ENCODE assay signal across 11 mouse cellular contexts in the genomic region with DNA sequence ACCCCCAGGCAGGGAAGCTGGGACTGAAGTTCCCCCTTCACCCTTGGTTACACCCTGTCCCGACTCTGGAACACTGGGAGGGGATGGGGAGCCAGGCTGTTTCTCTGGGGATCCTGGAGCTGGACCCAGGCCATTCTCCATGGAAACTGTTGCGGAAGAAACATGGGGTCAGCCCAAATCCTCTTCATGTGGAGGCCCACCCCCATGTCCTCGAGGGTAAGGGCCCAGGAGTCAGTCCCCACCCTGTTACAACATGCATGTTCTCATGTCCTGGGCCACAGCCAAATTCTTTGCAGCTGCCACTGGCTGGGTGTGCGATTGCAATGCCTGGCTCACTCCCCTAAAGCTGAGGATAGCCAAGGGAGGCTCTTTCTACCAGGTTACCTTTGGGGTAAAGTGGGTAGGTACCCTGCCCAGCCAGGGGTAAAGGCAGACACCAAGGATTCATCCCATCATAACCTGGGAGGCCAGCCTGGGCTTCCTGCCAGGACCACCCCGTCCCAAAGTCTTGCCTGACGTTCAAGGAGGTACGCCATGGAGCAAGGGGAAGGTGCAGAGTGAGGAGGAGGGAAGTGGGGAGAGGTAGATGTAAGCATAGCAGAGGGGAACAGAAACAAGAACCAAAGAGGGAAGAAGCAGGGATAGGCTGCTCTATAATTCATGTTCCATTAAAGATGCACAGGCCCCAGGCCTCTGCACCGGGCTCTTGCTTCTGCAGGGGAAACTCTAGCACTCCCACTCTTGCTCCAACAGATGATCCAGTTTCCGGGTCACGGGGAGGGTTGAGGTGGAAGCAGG. TPM values are rescaled to one million over a fixed set of nuclear protein-coding genes. Genes with fewer than 3 reads are reported as not detected.
A peak's percentile ranks its signal among the peaks of the same experiment; 100 is the strongest.
DNase-seq lines count a peak whose midpoint lies in the region; ATAC-seq lines count a peak whose summit lies in the region.
"Had no signal": no experiment of that assay in that cellular context is flagged by ENCODE, and none has a peak within 500 bp of the region (broad histone marks: within the 10 kb centered on the region; RNA-seq: fewer than 3 reads in every experiment).

No protein-coding gene starts in this region.

- no peak for ATAC-seq in embryonic facial prominence, embryonic 11.5 days (replicated peaks; ENCODE audit: insufficient number of reproducible peaks, low FRiP score, low TSS enrichment, low read depth)
- ATAC-seq in midbrain, embryonic 12.5 days (ENCODE audit: low FRiP score, low read depth) = no peak
- peak; percentile 42 for ATAC-seq in monocyte, adult 5-6 weeks (replicated peaks; ENCODE audit: insufficient number of reproducible peaks, low FRiP score, low TSS enrichment, poor library complexity, severe bottlenecking)
- ATAC-seq in forebrain, embryonic 13.5 days = no peak

- peaks cover 7% of the 10 kb centered on the region for H3K36me3 ChIP-seq in embryonic facial prominence, embryonic 11.5 days (replicated peaks; ENCODE audit: control insufficient read depth, insufficient read depth, low read depth, low read length)
- H3K36me3 ChIP-seq in embryonic facial prominence, embryonic 10.5 days (replicated peaks) = peaks cover 64% of the 10 kb centered on the region
- H3K36me3 ChIP-seq in midbrain, embryonic 12.5 days = peaks cover 48% of the 10 kb centered on the region
- H3K36me3 ChIP-seq in midbrain, embryonic 10.5 days = peaks cover 60% of the 10 kb centered on the region
- peaks cover 49% of the 10 kb centered on the region for H3K36me3 ChIP-seq in forebrain, embryonic 13.5 days (ENCODE audit: poor library complexity, severe bottlenecking)

- H3K4me1 ChIP-seq in embryonic facial prominence, embryonic 11.5 days (ENCODE audit: control insufficient read depth, insufficient read depth, low read length) = peaks cover 2% of the 10 kb centered on the region
- H3K4me1 ChIP-seq in embryonic facial prominence, embryonic 10.5 days = peaks cover 39% of the 10 kb centered on the region
- H3K4me1 ChIP-seq in midbrain, embryonic 12.5 days = peaks cover 22% of the 10 kb centered on the region
- H3K4me1 ChIP-seq in midbrain, embryonic 10.5 days = peaks cover 47% of the 10 kb centered on the region
- peaks cover 29% of the 10 kb centered on the region for H3K4me1 ChIP-seq in forebrain, embryonic 13.5 days

- no peak overlapping the region for H3K9ac ChIP-seq in embryonic facial prominence, embryonic 11.5 days (replicated peaks; ENCODE audit: low read length)
- H3K9ac ChIP-seq in midbrain, embryonic 12.5 days (replicated peaks) = peak overlapping the region; percentile 20; the same call in 1 of the 2 replicates
- H3K9ac ChIP-seq in forebrain, embryonic 13.5 days = no peak overlapping the region

- H3K9me3 ChIP-seq in embryonic facial prominence, embryonic 11.5 days (replicated peaks; ENCODE audit: control insufficient read depth, low read length) = no peaks in the 10 kb centered on the region
- no peaks in the 10 kb centered on the region for H3K9me3 ChIP-seq in embryonic facial prominence, embryonic 10.5 days
- H3K9me3 ChIP-seq in midbrain, embryonic 12.5 days = no peaks in the 10 kb centered on the region
- H3K9me3 ChIP-seq in midbrain, embryonic 10.5 days (replicated peaks) = no peaks in the 10 kb centered on the region
- H3K9me3 ChIP-seq in forebrain, embryonic 13.5 days (replicated peaks) = no peaks in the 10 kb centered on the region

- 85% methylated on average over 10 of the region's 10 CpGs for WGBS in embryonic facial prominence, embryonic 11.5 days
- WGBS in embryonic facial prominence, embryonic 10.5 days = 90% methylated on average over 10 of the region's 10 CpGs
- WGBS in midbrain, embryonic 12.5 days = 88% methylated on average over 10 of the region's 10 CpGs
- WGBS in midbrain, embryonic 10.5 days = 89% methylated on average over 10 of the region's 10 CpGs
- WGBS in forebrain, embryonic 13.5 days = 81% methylated on average over 10 of the region's 10 CpGs

- H3K4me3 ChIP-seq in embryonic facial prominence, embryonic 11.5 days (ENCODE audit: low read depth, low read length) = no peak overlapping the region
- H3K4me3 ChIP-seq in embryonic facial prominence, embryonic 10.5 days = no peak overlapping the region
- H3K4me3 ChIP-seq in midbrain, embryonic 12.5 days = no peak overlapping the region
- no peak overlapping the region for H3K4me3 ChIP-seq in midbrain, embryonic 10.5 days
- no peak overlapping the region for H3K4me3 ChIP-seq in forebrain, embryonic 13.5 days

- H3K4me2 ChIP-seq in embryonic facial prominence, embryonic 11.5 days (ENCODE audit: low read depth, low read length) = no peak overlapping the region
- no peak overlapping the region for H3K4me2 ChIP-seq in midbrain, embryonic 12.5 days (replicated peaks)
- H3K4me2 ChIP-seq in forebrain, embryonic 13.5 days = no peak overlapping the region

- H3K27ac ChIP-seq in embryonic facial prominence, embryonic 11.5 days (replicated peaks; ENCODE audit: low read depth, low read length) = peak overlapping the region; percentile 4; the same call in 1 of the 2 replicates
- no peak overlapping the region for H3K27ac ChIP-seq in embryonic facial prominence, embryonic 10.5 days (replicated peaks)
- H3K27ac ChIP-seq in midbrain, embryonic 12.5 days (replicated peaks) = peak overlapping the region; percentile 70; the same call in 1 of the 2 replicates
- H3K27ac ChIP-seq in midbrain, embryonic 10.5 days (replicated peaks) = no peak overlapping the region
- no peak overlapping the region for H3K27ac ChIP-seq in forebrain, embryonic 13.5 days
- H3K27ac ChIP-seq: macrophage had no signal

- DNase-seq in embryonic facial prominence, embryonic 11.5 days (ENCODE audit: low spot score) = no peak
- DNase-seq in embryonic facial prominence, embryonic 10.5 days (ENCODE audit: low spot score) = no peak
- DNase-seq in midbrain, embryonic 10.5 days (ENCODE audit: low spot score) = no peak
- peak; percentile 53 to 69 for DNase-seq in gastrocnemius, postnatal 4 days (ENCODE audit: low spot score in 2 of 2)
- DNase-seq in cerebellum, adult 9-10 months = no peak
- DNase-seq: cerebellum, adult 18-20 months had no signal

- no peaks in the 10 kb centered on the region for H3K27me3 ChIP-seq in embryonic facial prominence, embryonic 11.5 days (ENCODE audit: control insufficient read depth, insufficient read depth, low read length)
- H3K27me3 ChIP-seq in embryonic facial prominence, embryonic 10.5 days (replicated peaks; ENCODE audit: low read depth, poor library complexity, severe bottlenecking) = peaks cover 15% of the 10 kb centered on the region; the same call in 1 of the 2 replicates
- peaks cover 7% of the 10 kb centered on the region; the same call in 1 of the 2 replicates for H3K27me3 ChIP-seq in midbrain, embryonic 12.5 days
- peaks cover 12% of the 10 kb centered on the region for H3K27me3 ChIP-seq in midbrain, embryonic 10.5 days (ENCODE audit: low read depth, poor library complexity, severe bottlenecking)
- no peaks in the 10 kb centered on the region for H3K27me3 ChIP-seq in forebrain, embryonic 13.5 days

RNA-seq across cellular contexts. Expression of gene Gpr84, which starts 5.8 kb away (rescaled TPM):
- not detected in 2 replicates for polyA plus RNA-seq in embryonic facial prominence, embryonic 11.5 days (2014; fragmentation: Nextera tagmentation; extraction: Ambion mirVana)
- polyA plus RNA-seq in embryonic facial prominence, embryonic 10.5 days (2016; fragmentation: Nextera tagmentation; extraction: Ambion mirVana) = 0.16 and 0.29 TPM in 2 replicates
- 0.10 and 0.20 TPM in 2 replicates for polyA plus RNA-seq in midbrain, embryonic 12.5 days (2016; fragmentation: Nextera tagmentation; extraction: Ambion mirVana)
- polyA plus RNA-seq in midbrain, embryonic 10.5 days (2016; fragmentation: Nextera tagmentation; extraction: Ambion mirVana) = 0.32 and 0.47 TPM in 2 replicates
- total RNA-seq in gastrocnemius, postnatal 4 days (2021) = under 1 TPM; 0.16 to 0.20 TPM
- 0.53 to 1.2 TPM (median 0.87 TPM) in 3 replicates for total RNA-seq in monocyte, adult 5-6 weeks (2017)
- polyA plus RNA-seq in forebrain, embryonic 13.5 days (2015; fragmentation: Nextera tagmentation; extraction: Ambion mirVana) = 0.30 and 0.41 TPM in 2 replicates
- polyA plus RNA-seq: C2C12 had no signal

RNA-seq across cellular contexts. Expression of gene Zfp385a, which starts 23.7 kb away (rescaled TPM):
- 12.2 and 16.6 TPM in 2 replicates for polyA plus RNA-seq in embryonic facial prominence, embryonic 11.5 days (2014; fragmentation: Nextera tagmentation; extraction: Ambion mirVana)
- 22.1 and 22.7 TPM in 2 replicates for polyA plus RNA-seq in embryonic facial prominence, embryonic 10.5 days (2016; fragmentation: Nextera tagmentation; extraction: Ambion mirVana)
- polyA plus RNA-seq in midbrain, embryonic 12.5 days (2016; fragmentation: Nextera tagmentation; extraction: Ambion mirVana) = 19.6 and 20.8 TPM in 2 replicates
- polyA plus RNA-seq in midbrain, embryonic 10.5 days (2016; fragmentation: Nextera tagmentation; extraction: Ambion mirVana) = 24.3 and 25.5 TPM in 2 replicates
- 10 to 100 TPM; 62.1 to 70.0 TPM for total RNA-seq in gastrocnemius, postnatal 4 days (2021)
- 0.85 to 3.7 TPM (median 1.7 TPM) in 3 replicates for total RNA-seq in monocyte, adult 5-6 weeks (2017)
- 11.3 and 12.0 TPM in 2 replicates for polyA plus RNA-seq in forebrain, embryonic 13.5 days (2015; fragmentation: Nextera tagmentation; extraction: Ambion mirVana)

RNA-seq across cellular contexts. Expression of gene Copz1, which starts 43.7 kb away (rescaled TPM):
- 327 and 331 TPM in 2 replicates for polyA plus RNA-seq in embryonic facial prominence, embryonic 11.5 days (2014; fragmentation: Nextera tagmentation; extraction: Ambion mirVana)
- 281 and 285 TPM in 2 replicates for polyA plus RNA-seq in embryonic facial prominence, embryonic 10.5 days (2016; fragmentation: Nextera tagmentation; extraction: Ambion mirVana)
- 232 and 235 TPM in 2 replicates for polyA plus RNA-seq in midbrain, embryonic 12.5 days (2016; fragmentation: Nextera tagmentation; extraction: Ambion mirVana)
- 288 and 291 TPM in 2 replicates for polyA plus RNA-seq in midbrain, embryonic 10.5 days (2016; fragmentation: Nextera tagmentation; extraction: Ambion mirVana)
- total RNA-seq in gastrocnemius, postnatal 4 days (2021) = 10 to 100 TPM; 72.8 to 78.4 TPM
- 47.5 to 52.5 TPM (median 50.3 TPM) in 3 replicates for total RNA-seq in monocyte, adult 5-6 weeks (2017)
- 219 and 232 TPM in 2 replicates for polyA plus RNA-seq in forebrain, embryonic 13.5 days (2015; fragmentation: Nextera tagmentation; extraction: Ambion mirVana)

RNA-seq across cellular contexts. Expression of gene Itga5, which starts 50.4 kb away (rescaled TPM):
- polyA plus RNA-seq in embryonic facial prominence, embryonic 11.5 days (2014; fragmentation: Nextera tagmentation; extraction: Ambion mirVana) = 24.6 and 29.6 TPM in 2 replicates
- 29.5 and 29.7 TPM in 2 replicates for polyA plus RNA-seq in embryonic facial prominence, embryonic 10.5 days (2016; fragmentation: Nextera tagmentation; extraction: Ambion mirVana)
- polyA plus RNA-seq in midbrain, embryonic 12.5 days (2016; fragmentation: Nextera tagmentation; extraction: Ambion mirVana) = 19.0 and 21.2 TPM in 2 replicates
- polyA plus RNA-seq in midbrain, embryonic 10.5 days (2016; fragmentation: Nextera tagmentation; extraction: Ambion mirVana) = 26.1 and 26.4 TPM in 2 replicates
- total RNA-seq in gastrocnemius, postnatal 4 days (2021) = 10 to 100 TPM; 65.8 to 68.1 TPM
- total RNA-seq in monocyte, adult 5-6 weeks (2017) = 3.1 to 26.6 TPM (median 11.4 TPM) in 3 replicates
- polyA plus RNA-seq in forebrain, embryonic 13.5 days (2015; fragmentation: Nextera tagmentation; extraction: Ambion mirVana) = 7.7 and 8.0 TPM in 2 replicates

RNA-seq across cellular contexts. Expression of gene Nfe2, which starts 58.0 kb away (rescaled TPM):
- 5.4 and 8.0 TPM in 2 replicates for polyA plus RNA-seq in embryonic facial prominence, embryonic 11.5 days (2014; fragmentation: Nextera tagmentation; extraction: Ambion mirVana)
- 4.7 and 5.9 TPM in 2 replicates for polyA plus RNA-seq in embryonic facial prominence, embryonic 10.5 days (2016; fragmentation: Nextera tagmentation; extraction: Ambion mirVana)
- polyA plus RNA-seq in midbrain, embryonic 12.5 days (2016; fragmentation: Nextera tagmentation; extraction: Ambion mirVana) = 3.4 and 3.8 TPM in 2 replicates
- polyA plus RNA-seq in midbrain, embryonic 10.5 days (2016; fragmentation: Nextera tagmentation; extraction: Ambion mirVana) = 5.6 and 6.4 TPM in 2 replicates
- 1 to 10 TPM in 1 of 2 experiments, under 1 TPM in 1; 0.61 to 1.5 TPM for total RNA-seq in gastrocnemius, postnatal 4 days (2021)
- 85.2 to 136 TPM (median 112 TPM) in 3 replicates for total RNA-seq in monocyte, adult 5-6 weeks (2017)
- 0.57 and 1.6 TPM in 2 replicates for polyA plus RNA-seq in forebrain, embryonic 13.5 days (2015; fragmentation: Nextera tagmentation; extraction: Ambion mirVana)

Comparison
In these comparisons a context has a peak if more than half of its experiments do, and no peak if none do; other contexts are left out.
1. H3K27ac ChIP-seq: peak in embryonic facial prominence, embryonic 11.5 days (single experiment) and midbrain, embryonic 12.5 days (single experiment); none in embryonic facial prominence, embryonic 10.5 days (single experiment), midbrain, embryonic 10.5 days (single experiment) and forebrain, embryonic 13.5 days (single experiment).
2. DNase-seq: peak in gastrocnemius, postnatal 4 days (2 of 2); none in embryonic facial prominence, embryonic 11.5 days (single experiment), embryonic facial prominence, embryonic 10.5 days (single experiment), midbrain, embryonic 10.5 days (single experiment) and cerebellum, adult 9-10 months (single experiment).